Mouse (Mus musculus) liver, embryonic 16.5 days (tissue): ENCODE results near the gene Clec10a. TPM values are rescaled to one million over a fixed set of nuclear protein-coding genes. Genes with fewer than 3 reads are reported as not detected.
A peak's percentile ranks its signal among the peaks of the same experiment; 100 is the strongest.

Experiments used
- ATAC-seq: fragments of 200-750 bp; cut with Nextera tagmentation; 2 replicates; pipeline ENCODE4 v1.8.0; 2017; ENCODE audit warnings: low read depth, mild to moderate bottlenecking, moderate number of reproducible peaks, moderate library complexity
- H3K27ac ChIP-seq: fragments of 300-500 bp; sonication (generic); 2 replicates; pipeline ENCODE4 v1.5.1; 2014; ENCODE audit warnings: mild to moderate bottlenecking, low read length
- H3K27me3 ChIP-seq: fragments of 300-500 bp; sonication (generic); 2 replicates; pipeline ENCODE4 v1.6.1; 2014; ENCODE audit warnings: low read depth, low read length, mixed read lengths; ENCODE audit not compliant: control insufficient read depth, insufficient read depth
- H3K36me3 ChIP-seq: fragments of 300-500 bp; sonication (generic); 2 replicates; pipeline ENCODE4 v1.6.1; 2014; ENCODE audit warnings: mild to moderate bottlenecking; ENCODE audit not compliant: control insufficient read depth, insufficient read depth
- H3K4me1 ChIP-seq: fragments of 300-500 bp; sonication (generic); 2 replicates; pipeline ENCODE4 v1.6.1; 2014; ENCODE audit warnings: low read depth, low read length, mixed read lengths; ENCODE audit not compliant: control insufficient read depth
- H3K4me2 ChIP-seq: fragments of 300-500 bp; sonication (generic); 2 replicates; pipeline ENCODE4 v1.6.1; 2014; ENCODE audit warnings: low read depth, low read length, mixed read lengths
- H3K4me3 ChIP-seq: fragments of 300-500 bp; sonication (generic); 2 replicates; pipeline ENCODE4 v1.5.1; 2014; ENCODE audit warnings: low read depth, mild to moderate bottlenecking, low read length
- H3K9ac ChIP-seq: fragments of 300-500 bp; sonication (generic); 2 replicates; pipeline ENCODE4 v1.6.1; 2014; ENCODE audit warnings: low read depth, low read length
- H3K9me3 ChIP-seq: fragments of 300-500 bp; sonication (generic); replicated peaks from 2 replicates; pipeline ENCODE4 v1.6.1; 2016; ENCODE audit warnings: low read length; ENCODE audit not compliant: control insufficient read depth
- WGBS: fragments of 180-500 bp; shearing (Covaris S2); extraction: QIAGEN DNeasy Blood & Tissue Kit; methylation state at CpG from one replicate; pipeline ENCODE4 v1.1.7; 2014; ENCODE audit not compliant: insufficient replicate concordance; 5-methylcytosine and 5-hydroxymethylcytosine counted together
- polyA plus RNA-seq: library from polyadenylated mRNA; unstranded; fragments of >200 nt; fragmentation: Nextera tagmentation; extraction: Ambion mirVana; gene quantifications from 2 replicates; pipeline ENCODE4 v1.2.1, GENCODE M21; 2015

Clec10a gene
- polyA plus RNA-seq, 1 experiment from 2014 or later = 0.63 TPM

- H3K27me3 ChIP-seq = peaks cover 37% of the 10 kb centered on the region
- ATAC-seq = no peak
- 67% methylated on average over 2 of the region's 2 CpGs for WGBS
These were observed 54.7 kb downstream of the Clec10a start for GRCm38 (mm10) chr11:70210681-70211080.

GRCm38 (mm10) chr11:70211972-70212371 lies 56.0 kb downstream of the Clec10a start:
- Histone ChIP-seq H3K4me2 (no peak overlapping the region), H3K9me3 (no peaks in the 10 kb centered on the region), H3K4me3 (no peak overlapping the region), H3K4me1 (peaks cover 8% of the 10 kb centered on the region), H3K36me3 (no peaks in the 10 kb centered on the region), H3K27me3 (peaks cover 44% of the 10 kb centered on the region), H3K9ac (no peak overlapping the region), H3K27ac (no peak overlapping the region)
- ATAC-seq = no peak
- 71% methylated on average over 6 of the region's 6 CpGs for WGBS

More at GRCm38 (mm10) chr11:70210681-70211080, 54.7 kb downstream of the Clec10a start:
- no peak overlapping the region for H3K4me3 ChIP-seq
- no peak overlapping the region for H3K4me2 ChIP-seq
- H3K4me1 ChIP-seq = peaks cover 8% of the 10 kb centered on the region
- no peaks in the 10 kb centered on the region for H3K36me3 ChIP-seq
- no peaks in the 10 kb centered on the region for H3K9me3 ChIP-seq
- no peak overlapping the region for H3K9ac ChIP-seq
- H3K27ac ChIP-seq = no peak overlapping the region

GRCm38 (mm10) chr11:70212423-70212822 lies 56.4 kb downstream of the Clec10a start, which contains the start of gene Slc16a11:
Slc16a11 (plus strand) TSS chr11:70212752.
- Histone ChIP-seq H3K9me3 (no peaks in the 10 kb centered on the region), H3K9ac (no peak within 1 kb of the TSS), H3K36me3 (no peaks in the 10 kb centered on the region), H3K4me1 (peaks cover 8% of the 10 kb centered on the region), H3K4me2 (no peak within 1 kb of the TSS), H3K27me3 (peaks cover 44% of the 10 kb centered on the region), H3K27ac (no peak within 1 kb of the TSS), H3K4me3 (no peak within 1 kb of the TSS)
- ATAC-seq = no peak
- WGBS = 54% methylated on average over 6 of the region's 6 CpGs

GRCm38 (mm10) chr11:70212896-70213295 lies 56.9 kb downstream of the Clec10a start:
- H3K4me1 ChIP-seq = peaks cover 8% of the 10 kb centered on the region
- H3K27me3 ChIP-seq = peaks cover 44% of the 10 kb centered on the region
- H3K27ac ChIP-seq = no peak overlapping the region
- H3K9me3 ChIP-seq = no peaks in the 10 kb centered on the region
- no peaks in the 10 kb centered on the region for H3K36me3 ChIP-seq
- no peak overlapping the region for H3K4me2 ChIP-seq
- 9% methylated on average over 9 of the region's 9 CpGs for WGBS
- H3K9ac ChIP-seq = no peak overlapping the region
- no peak for ATAC-seq
- no peak overlapping the region for H3K4me3 ChIP-seq

GRCm38 (mm10) chr11:70213736-70214135 lies 57.7 kb downstream of the Clec10a start:
- 12% methylated on average over 26 of the region's 26 CpGs for WGBS
- no peaks in the 10 kb centered on the region for H3K36me3 ChIP-seq
- no peak for ATAC-seq
- H3K27ac ChIP-seq = no peak overlapping the region
- H3K4me3 ChIP-seq = peak overlapping the region; percentile 36
- no peak overlapping the region for H3K9ac ChIP-seq
- H3K27me3 ChIP-seq = peaks cover 44% of the 10 kb centered on the region
- H3K4me1 ChIP-seq = peaks cover 8% of the 10 kb centered on the region
- no peaks in the 10 kb centered on the region for H3K9me3 ChIP-seq
- peak overlapping the region; percentile 51 for H3K4me2 ChIP-seq

- Histone ChIP-seq H3K4me1 (peaks cover 8% of the 10 kb centered on the region), H3K4me3 (peak overlapping the region; percentile 36), H3K27ac (no peak overlapping the region), H3K9me3 (no peaks in the 10 kb centered on the region), H3K9ac (no peak overlapping the region), H3K27me3 (peaks cover 44% of the 10 kb centered on the region), H3K4me2 (peak overlapping the region; percentile 51), H3K36me3 (no peaks in the 10 kb centered on the region)
- WGBS = 1% methylated on average over 46 of the region's 46 CpGs
- peak; percentile 24; the same call in 1 of the 2 replicates for ATAC-seq
These were observed 58.3 kb downstream of the Clec10a start for GRCm38 (mm10) chr11:70214191-70214855.

- WGBS = 6% methylated on average over 18 of the region's 18 CpGs
- peak overlapping the region; percentile 51 for H3K4me2 ChIP-seq
- peaks cover 10% of the 10 kb centered on the region for H3K4me1 ChIP-seq
- no peak for ATAC-seq
- H3K27me3 ChIP-seq = peaks cover 44% of the 10 kb centered on the region
- H3K9me3 ChIP-seq = no peaks in the 10 kb centered on the region
- H3K36me3 ChIP-seq = no peaks in the 10 kb centered on the region
- H3K27ac ChIP-seq = no peak overlapping the region
- H3K4me3 ChIP-seq = peak overlapping the region; percentile 36; the same call in 1 of the 2 replicates
- no peak overlapping the region for H3K9ac ChIP-seq
These were observed 58.8 kb downstream of the Clec10a start for GRCm38 (mm10) chr11:70214856-70215209.

GRCm38 (mm10) chr11:70215301-70215700 lies 59.3 kb downstream of the Clec10a start:
- Histone ChIP-seq H3K4me2 (no peak overlapping the region), H3K9me3 (no peaks in the 10 kb centered on the region), H3K4me3 (no peak overlapping the region), H3K27ac (no peak overlapping the region), H3K27me3 (peaks cover 44% of the 10 kb centered on the region), H3K36me3 (no peaks in the 10 kb centered on the region), H3K9ac (no peak overlapping the region), H3K4me1 (peaks cover 14% of the 10 kb centered on the region)
- WGBS = 27% methylated on average over 22 of the region's 22 CpGs
- ATAC-seq = no peak

- H3K27ac ChIP-seq = no peak overlapping the region
- H3K36me3 ChIP-seq = no peaks in the 10 kb centered on the region
- H3K4me1 ChIP-seq = peaks cover 18% of the 10 kb centered on the region
- H3K9me3 ChIP-seq = no peaks in the 10 kb centered on the region
- H3K4me3 ChIP-seq = no peak overlapping the region
- peaks cover 44% of the 10 kb centered on the region for H3K27me3 ChIP-seq
- ATAC-seq = no peak
- H3K4me2 ChIP-seq = no peak overlapping the region
- WGBS = 68% methylated on average over 3 of the region's 3 CpGs
- H3K9ac ChIP-seq = no peak overlapping the region
These were observed 60.1 kb downstream of the Clec10a start for GRCm38 (mm10) chr11:70216103-70216502.
